18 mouse cellular contexts compared by ENCODE assay signal in the genomic region with DNA sequence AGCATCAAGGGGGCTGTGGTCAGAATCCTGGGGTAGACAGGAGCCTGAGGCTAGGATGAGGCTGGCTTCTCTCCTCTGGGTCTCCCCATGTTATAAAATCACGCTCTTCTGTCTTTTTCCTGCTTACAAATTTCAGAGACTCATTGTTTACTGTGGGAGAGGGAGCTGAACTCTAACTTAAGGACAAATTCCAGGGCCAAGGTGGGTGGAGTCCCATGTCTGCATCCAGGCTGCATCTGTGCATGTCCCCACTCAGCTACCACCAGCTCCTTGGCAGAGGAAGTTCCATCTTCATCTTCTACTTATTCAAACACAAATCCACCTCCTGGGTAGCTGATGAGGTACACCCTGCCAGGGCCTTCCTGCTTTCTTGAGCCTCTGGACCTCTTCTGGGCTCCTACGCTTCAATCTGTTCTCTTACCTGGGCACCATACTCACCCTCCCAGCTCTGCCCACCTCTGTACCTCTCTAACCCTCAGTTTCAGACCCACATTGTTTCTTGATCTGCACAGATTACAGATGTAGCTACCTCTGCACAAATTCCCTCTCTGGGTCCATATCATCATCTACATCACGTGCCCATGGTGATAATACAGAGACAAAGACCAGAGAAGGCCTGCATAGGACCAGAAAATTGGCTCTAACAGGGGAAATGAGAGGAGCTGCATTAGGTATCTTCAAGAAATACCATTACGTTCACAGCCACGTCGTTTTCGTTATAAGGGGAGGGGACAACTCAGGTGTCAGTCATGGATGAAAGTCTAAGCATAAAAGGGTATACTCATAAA. TPM values are rescaled to one million over a fixed set of nuclear protein-coding genes. Genes with fewer than 3 reads are reported as not detected.
DNase-seq lines count a peak whose midpoint lies in the region; ATAC-seq and TF ChIP-seq lines count a peak whose summit lies in the region.
"Had no signal": no experiment of that assay in that cellular context is flagged by ENCODE, and none has a peak within 500 bp of the region (broad histone marks: within the 10 kb centered on the region; RNA-seq: fewer than 3 reads in every experiment).

No protein-coding gene starts in this region.

- no peak for ATAC-seq in erythroblast, adult 5-6 weeks (replicated peaks; ENCODE audit: low FRiP score, poor library complexity, severe bottlenecking)
- no peak for ATAC-seq in heart, embryonic 13.5 days (ENCODE audit: extremely low read depth, insufficient number of reproducible peaks, low FRiP score, low TSS enrichment)
- ATAC-seq in liver, embryonic 14.5 days (ENCODE audit: insufficient read depth), result no peak
- ATAC-seq: hindbrain, embryonic 16.5 days; intestine, embryonic 15.5 days; lung, postnatal 0 days had no signal

- peaks cover 73% of the 10 kb centered on the region for H3K79me2 ChIP-seq in MEL (ENCODE audit: control insufficient read depth, insufficient read depth, low read length, poor library complexity)

- H3K4me2 ChIP-seq in heart, embryonic 13.5 days, result peak overlapping the region; percentile 56
- peak overlapping the region; percentile 78 for H3K4me2 ChIP-seq in liver, embryonic 14.5 days (ENCODE audit: low read depth)
- H3K4me2 ChIP-seq: intestine, embryonic 15.5 days had no signal

- no peak for DNase-seq in heart, postnatal 25 days (ENCODE audit: low spot score)
- no peak for DNase-seq in MEL (ENCODE audit: low read depth, low spot score)
- no peak for DNase-seq in liver, embryonic 14.5 days (ENCODE audit: low read depth in 3 of 3, low spot score in 3 of 3)
- no peak for DNase-seq in gastrocnemius, postnatal 4 days (ENCODE audit: low spot score in 2 of 2)
- no peak for DNase-seq in limb, embryonic 10.5 days (ENCODE audit: low spot score)
- DNase-seq: cerebellum, adult 2 months; cerebellum, postnatal 36 days; gastrocnemius, postnatal 36 days; heart, postnatal 4 days; kidney, adult 8-10 months; kidney, postnatal 10 days; midbrain, embryonic 14.5 days had no signal

- H3K27ac ChIP-seq in heart, embryonic 13.5 days (replicated peaks), result peak overlapping the region; percentile 61
- H3K27ac ChIP-seq in MEL (ENCODE audit: control insufficient read depth, low read depth, low read length), result peak overlapping the region; percentile 75
- peak overlapping the region; percentile 97 for H3K27ac ChIP-seq in liver, embryonic 14.5 days
- H3K27ac ChIP-seq in limb, embryonic 10.5 days, result no peak overlapping the region
- H3K27ac ChIP-seq: intestine, embryonic 15.5 days had no signal

- H3K4me3 ChIP-seq in erythroblast, embryonic 14.5 days (replicated peaks), result peak overlapping the region; percentile 62
- H3K4me3 ChIP-seq in heart, embryonic 13.5 days, result 0 out of 2 replicates have a peak overlapping the region, but pooled peaks have one; percentile 8
- no peak overlapping the region for H3K4me3 ChIP-seq in MEL (ENCODE audit: control insufficient read depth in 1 of 2, insufficient read depth in 1 of 2, low read depth in 2 of 2, low read length in 2 of 2)
- no peak overlapping the region for H3K4me3 ChIP-seq in liver, embryonic 14.5 days (ENCODE audit: insufficient read depth in 1 of 2, low read depth in 2 of 2, low read length in 2 of 2)
- no peak overlapping the region for H3K4me3 ChIP-seq in limb, embryonic 10.5 days
- H3K4me3 ChIP-seq: intestine, embryonic 15.5 days had no signal

- peaks cover 98% of the 10 kb centered on the region for H3K36me3 ChIP-seq in erythroblast, embryonic 14.5 days (ENCODE audit: control insufficient read depth)
- H3K36me3 ChIP-seq in heart, embryonic 13.5 days, result no peaks in the 10 kb centered on the region
- H3K36me3 ChIP-seq in MEL (ENCODE audit: control insufficient read depth in 1 of 2, insufficient read depth in 2 of 2, low read length in 2 of 2), result peaks cover 12 to 75% of the 10 kb centered on the region in 2 experiments
- H3K36me3 ChIP-seq in liver, embryonic 14.5 days (replicated peaks; ENCODE audit: control insufficient read depth, insufficient read depth, low read depth), result peaks cover 31% of the 10 kb centered on the region
- no peaks in the 10 kb centered on the region for H3K36me3 ChIP-seq in limb, embryonic 10.5 days
- H3K36me3 ChIP-seq: intestine, embryonic 15.5 days had no signal

- TF ChIP-seq POLR2A in MEL (IDR thresholded peaks at IDR 0.05; ENCODE audit: control insufficient read depth in 1 of 2, insufficient read depth in 1 of 2, low read depth in 1 of 2, low read length in 2 of 2, poor library complexity in 1 of 2), result no peak

- intact Hi-C loops in heart, postnatal 25 days (cut with DNase I), result loop anchor here (10.0 kb wide), 1 partner anchor 117 kb away; no protein-coding TSS in a partner anchor

- TF ChIP-seq CTCF in MEL (IDR thresholded peaks at IDR 0.05 in 2 of 3, conservative IDR thresholded peaks at IDR 0.05 in 1 of 3; ENCODE audit: control insufficient read depth in 1 of 3, insufficient read depth in 1 of 3, low read depth in 2 of 3, low read length in 3 of 3, poor library complexity in 1 of 3, severe bottlenecking in 1 of 3), result no peak
- no peak for TF ChIP-seq CTCF in liver, embryonic 14.5 days (IDR thresholded peaks at IDR 0.05; ENCODE audit: low read depth)

- peaks cover 100% of the 10 kb centered on the region for H3K4me1 ChIP-seq in erythroblast, embryonic 14.5 days (ENCODE audit: control insufficient read depth)
- H3K4me1 ChIP-seq in heart, embryonic 13.5 days, result peaks cover 47% of the 10 kb centered on the region
- H3K4me1 ChIP-seq in MEL (ENCODE audit: control insufficient read depth in 1 of 2, insufficient read depth in 2 of 2, low read length in 2 of 2), result peaks cover 49 to 82% of the 10 kb centered on the region in 2 experiments
- H3K4me1 ChIP-seq in liver, embryonic 14.5 days (replicated peaks; ENCODE audit: control insufficient read depth in 2 of 2, insufficient read depth in 2 of 2, low read length in 1 of 2), result peaks cover 93 to 98% of the 10 kb centered on the region in 2 experiments
- no peaks in the 10 kb centered on the region for H3K4me1 ChIP-seq in limb, embryonic 10.5 days

- H3K27me3 ChIP-seq in erythroblast, embryonic 14.5 days (ENCODE audit: control insufficient read depth), result no peaks in the 10 kb centered on the region
- no peaks in the 10 kb centered on the region for H3K27me3 ChIP-seq in heart, embryonic 13.5 days (replicated peaks)
- H3K27me3 ChIP-seq in MEL (ENCODE audit: control insufficient read depth in 1 of 2, insufficient read depth in 2 of 2, low read length in 2 of 2), result no peaks in the 10 kb centered on the region
- no peaks in the 10 kb centered on the region for H3K27me3 ChIP-seq in liver, embryonic 14.5 days (ENCODE audit: control insufficient read depth, insufficient read depth, low read length)
- no peaks in the 10 kb centered on the region for H3K27me3 ChIP-seq in limb, embryonic 10.5 days (ENCODE audit: low read depth, poor library complexity, severe bottlenecking)
- H3K27me3 ChIP-seq: intestine, embryonic 15.5 days had no signal

- H3K9me3 ChIP-seq in erythroblast, embryonic 14.5 days (ENCODE audit: control insufficient read depth, low read length), result no peaks in the 10 kb centered on the region
- H3K9me3 ChIP-seq in heart, embryonic 13.5 days, result no peaks in the 10 kb centered on the region
- H3K9me3 ChIP-seq in MEL (replicated peaks; ENCODE audit: insufficient read depth, low read length), result no peaks in the 10 kb centered on the region
- H3K9me3 ChIP-seq in liver, embryonic 14.5 days (ENCODE audit: control insufficient read depth, low read length), result no peaks in the 10 kb centered on the region
- no peaks in the 10 kb centered on the region for H3K9me3 ChIP-seq in limb, embryonic 10.5 days (replicated peaks)
- H3K9me3 ChIP-seq: intestine, embryonic 15.5 days had no signal

- 82% methylated on average over 7 of the region's 7 CpGs for WGBS in heart, embryonic 13.5 days
- WGBS in liver, embryonic 14.5 days (ENCODE audit: insufficient replicate concordance), result 80% methylated on average over 7 of the region's 7 CpGs
- WGBS in limb, embryonic 10.5 days, result 91% methylated on average over 7 of the region's 7 CpGs

- no peak for TF ChIP-seq RAD21 in MEL (IDR thresholded peaks at IDR 0.05; ENCODE audit: low read depth, low read length)

- 0 out of 2 replicates have a peak overlapping the region, but pooled peaks have one; percentile 1 for H3K9ac ChIP-seq in heart, embryonic 13.5 days
- no peak overlapping the region for H3K9ac ChIP-seq in MEL (ENCODE audit: control insufficient read depth, low read depth, low read length, poor library complexity, severe bottlenecking)
- peak overlapping the region; percentile 74 for H3K9ac ChIP-seq in liver, embryonic 14.5 days (replicated peaks)
- H3K9ac ChIP-seq: intestine, embryonic 15.5 days had no signal

- 0 out of 4 replicates have a peak, but pooled peaks of 1 of the 2 experiments have one; percentile 3 for TF ChIP-seq EP300 in MEL (IDR thresholded peaks at IDR 0.05; ENCODE audit: low read depth in 1 of 2, low read length in 2 of 2)
- no peak for TF ChIP-seq EP300 in liver, embryonic 14.5 days (IDR thresholded peaks at IDR 0.05; ENCODE audit: low read depth)

TF ChIP-seq in MEL, 35 proteins besides CTCF, POLR2A, EP300 and RAD21:
- TF ChIP-seq BHLHE40 (IDR thresholded peaks at IDR 0.05; ENCODE audit: borderline replicate concordance, low read depth, low read length) (peak; percentile 56; the same call in 1 of the 2 replicates), USF1 (IDR thresholded peaks at IDR 0.05; ENCODE audit: low read depth, low read length) (peak; percentile 71; the same call in 1 of the 2 replicates), USF2 (IDR thresholded peaks at IDR 0.05; ENCODE audit: borderline replicate concordance in 1 of 2, insufficient read depth in 1 of 2, low read depth in 1 of 2, low read length in 2 of 2) (no peak)

RNA-seq across cellular contexts. Expression of a gene that starts 13.4 kb away (rescaled TPM):
- 9.2 and 14.3 TPM in 2 replicates for polyA plus RNA-seq in erythroblast, embryonic 14.5 days (2012)
- total RNA-seq in erythroblast, adult 5-6 weeks (2015; ENCODE audit: low replicate concordance), result 96.1 and 126 TPM in 2 replicates
- total RNA-seq in erythroblast, adult 5-6 weeks (2017; ENCODE audit: low replicate concordance), result 118 and 177 TPM in 2 replicates
- polyA plus RNA-seq in heart, embryonic 13.5 days (2015; fragmentation: Nextera tagmentation; extraction: Ambion mirVana), result 4.5 and 5.5 TPM in 2 replicates
- total RNA-seq in heart, postnatal 25 days (2021), result 10 to 100 TPM in 1 of 2 experiments, 1 to 10 TPM in 1; 8.6 to 10.7 TPM
- total RNA-seq in MEL (2012; rRNA removed), result 20.0 and 22.2 TPM in 2 replicates
- 10 to 100 TPM in 1 of 2 experiments, not detected in 1; 24.3 TPM for polyA plus RNA-seq in MEL (2012; ENCODE audit: insufficient read depth in 1 of 2, insufficient read length in 2 of 2, low read depth in 1 of 2, low replicate concordance in 2 of 2, missing spikeins in 1 of 2)
- polyA plus RNA-seq in liver, embryonic 14.5 days (2012; rRNA removed), result 21.4 and 24.4 TPM in 2 replicates
- 9.3 and 11.9 TPM in 2 replicates for polyA plus RNA-seq in liver, embryonic 14.5 days (2014; fragmentation: Nextera tagmentation; extraction: Ambion mirVana)
- total RNA-seq in gastrocnemius, postnatal 4 days (2021), result 1 to 10 TPM; 7.4 to 7.8 TPM
- polyA plus RNA-seq in limb, embryonic 10.5 days (2016; fragmentation: Nextera tagmentation; extraction: Ambion mirVana), result 1.7 and 1.8 TPM in 2 replicates

Comparison
In these comparisons a context has a peak if more than half of its experiments do, and no peak if none do; other contexts are left out.
1. H3K4me3 ChIP-seq: peak in erythroblast, embryonic 14.5 days (single experiment) and heart, embryonic 13.5 days (single experiment); none in MEL (0 of 2), liver, embryonic 14.5 days (0 of 2) and limb, embryonic 10.5 days (single experiment).